Mouse (Mus musculus): ENCODE data around the gene Ak9. TPM values are rescaled to one million over a fixed set of nuclear protein-coding genes. Genes with fewer than 3 reads are reported as not detected.

Ak9 gene
- polyA plus RNA-seq, 1 experiment from 2014 or later, result 0.46 TPM

- Histone ChIP-seq H3K36me3 (ENCODE audit: control insufficient read depth, insufficient read depth, low read length) (no peaks in the 10 kb centered on the region), H3K4me2 (replicated peaks; ENCODE audit: low read depth, low read length) (peak within 1 kb of the TSS; percentile 74), H3K4me1 (replicated peaks; ENCODE audit: control insufficient read depth, insufficient read depth, low read length) (no peaks in the 10 kb centered on the region), H3K27me3 (ENCODE audit: control insufficient read depth, insufficient read depth, low read length) (no peaks in the 10 kb centered on the region), H3K4me3 (ENCODE audit: low read depth, low read length) (peak within 1 kb of the TSS; percentile 85), H3K9me3 (ENCODE audit: control insufficient read depth, low read length) (no peaks in the 10 kb centered on the region), H3K9ac (ENCODE audit: low read depth, low read length) (peak within 1 kb of the TSS; percentile 80), H3K27ac (ENCODE audit: low read depth, low read length) (0 out of 2 replicates have a peak within 1 kb of the TSS, but pooled peaks have one; percentile 49)
- WGBS, result under 1% methylated on average over 38 of the region's 38 CpGs
- ATAC-seq (ENCODE audit: low FRiP score) (peak; percentile 94), DNase-seq (ENCODE audit: low spot score) (peak; percentile 95)
These were observed 920 bp upstream of the Ak9 start, which contains the start of gene Fig4 for GRCm38 (mm10) chr10:41302689-41303431. Fig4 (minus strand) TSS chr10:41303260.

DNA sequence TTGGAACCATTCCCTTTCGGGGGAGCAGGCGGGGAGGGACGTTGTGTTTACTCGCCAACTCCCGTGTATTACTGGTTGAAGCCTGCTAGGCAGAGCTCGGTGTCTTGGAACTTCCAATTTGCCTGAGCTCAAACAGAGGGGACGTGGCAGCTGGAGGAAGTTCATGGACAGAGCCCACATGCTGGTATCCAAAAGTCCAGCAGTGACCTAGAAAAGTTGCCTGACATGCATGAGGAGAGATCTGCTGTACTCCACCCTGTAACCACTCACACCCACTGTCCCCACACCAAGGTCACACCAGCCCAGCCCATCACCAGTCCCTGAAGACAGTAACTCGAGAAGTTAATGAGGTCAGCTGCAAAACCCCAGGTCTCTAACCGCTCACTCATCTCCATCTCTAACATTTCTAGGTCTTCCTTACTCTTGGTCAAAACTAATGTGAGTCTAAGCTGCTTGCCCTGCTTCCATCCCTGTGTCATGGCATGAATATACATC lies 1.2 kb downstream of the Ak9 start:
- H3K36me3 ChIP-seq (ENCODE audit: control insufficient read depth, insufficient read depth, low read length), result no peaks in the 10 kb centered on the region

DNA sequence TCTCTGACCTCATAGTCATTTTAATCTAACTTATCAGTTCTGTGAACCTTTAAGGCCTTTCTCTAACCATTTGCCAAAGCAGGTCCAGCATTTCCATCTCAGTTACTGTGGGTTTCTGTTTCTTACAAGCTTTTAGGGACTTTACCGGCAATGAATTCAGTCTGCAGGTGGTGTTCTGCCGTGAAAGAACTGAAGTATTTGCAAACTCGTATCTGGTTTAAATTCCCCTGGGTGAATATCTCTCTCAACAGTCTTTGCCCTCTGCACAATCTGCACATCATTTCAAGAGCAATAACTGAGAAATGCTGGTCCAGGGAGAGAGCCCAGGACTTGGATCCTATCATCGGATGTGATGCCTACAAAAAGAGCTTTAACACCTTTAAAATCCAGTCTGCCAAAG lies 4.4 kb downstream of the Ak9 start:
- DNase-seq (ENCODE audit: low spot score) (no peak), ATAC-seq (ENCODE audit: low FRiP score) (no peak)
- WGBS, result 85% methylated on average over 4 of the region's 4 CpGs
- H3K9me3 ChIP-seq (ENCODE audit: control insufficient read depth, low read length), result no peaks in the 10 kb centered on the region
- no peaks in the 10 kb centered on the region for H3K4me1 ChIP-seq (replicated peaks; ENCODE audit: control insufficient read depth, insufficient read depth, low read length)
- no peak overlapping the region for H3K4me2 ChIP-seq (replicated peaks; ENCODE audit: low read depth, low read length)
- no peak overlapping the region for H3K9ac ChIP-seq (ENCODE audit: low read depth, low read length)
- H3K4me3 ChIP-seq (ENCODE audit: low read depth, low read length), result no peak overlapping the region
- H3K36me3 ChIP-seq (ENCODE audit: control insufficient read depth, insufficient read depth, low read length), result no peaks in the 10 kb centered on the region
- H3K27me3 ChIP-seq (ENCODE audit: control insufficient read depth, insufficient read depth, low read length), result no peaks in the 10 kb centered on the region
- no peak overlapping the region for H3K27ac ChIP-seq (ENCODE audit: low read depth, low read length)

More for the DNA sequence above, 1.2 kb downstream of the Ak9 start:
- ATAC-seq (ENCODE audit: low FRiP score) (no peak), DNase-seq (ENCODE audit: low spot score) (no peak)
- Histone ChIP-seq H3K4me1 (replicated peaks; ENCODE audit: control insufficient read depth, insufficient read depth, low read length) (no peaks in the 10 kb centered on the region), H3K4me3 (ENCODE audit: low read depth, low read length) (no peak overlapping the region), H3K27me3 (ENCODE audit: control insufficient read depth, insufficient read depth, low read length) (no peaks in the 10 kb centered on the region), H3K9me3 (ENCODE audit: control insufficient read depth, low read length) (no peaks in the 10 kb centered on the region), H3K4me2 (replicated peaks; ENCODE audit: low read depth, low read length) (no peak overlapping the region), H3K9ac (ENCODE audit: low read depth, low read length) (no peak overlapping the region), H3K27ac (ENCODE audit: low read depth, low read length) (no peak overlapping the region)
- 81% methylated on average over 9 of the region's 9 CpGs for WGBS

DNA sequence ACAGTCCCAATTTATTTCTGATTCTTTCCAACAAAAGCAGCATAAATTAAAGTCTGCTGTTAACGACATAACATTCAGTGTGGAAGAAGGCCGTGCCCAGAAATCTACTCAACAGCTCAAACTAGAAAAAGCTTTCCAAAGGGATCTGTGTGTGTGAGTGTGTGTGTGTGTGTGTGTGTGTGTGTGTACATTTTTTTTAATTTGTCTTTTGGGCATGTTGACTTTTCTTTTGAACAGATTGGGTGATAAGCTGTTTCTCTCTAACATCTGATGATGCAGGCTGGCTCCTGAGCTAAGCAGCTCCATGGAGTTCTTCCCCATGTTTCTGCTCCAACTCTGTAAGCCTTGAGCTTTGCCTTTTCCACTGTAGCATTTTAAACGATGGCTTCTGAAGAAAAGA lies 12.1 kb downstream of the Ak9 start:
- DNase-seq (ENCODE audit: low spot score), result no peak
- ATAC-seq (ENCODE audit: low FRiP score), result no peak
- Histone ChIP-seq H3K4me2 (replicated peaks; ENCODE audit: low read depth, low read length) (no peak overlapping the region), H3K4me1 (replicated peaks; ENCODE audit: control insufficient read depth, insufficient read depth, low read length) (no peaks in the 10 kb centered on the region), H3K9me3 (ENCODE audit: control insufficient read depth, low read length) (no peaks in the 10 kb centered on the region), H3K9ac (ENCODE audit: low read depth, low read length) (no peak overlapping the region), H3K27me3 (ENCODE audit: control insufficient read depth, insufficient read depth, low read length) (no peaks in the 10 kb centered on the region), H3K36me3 (ENCODE audit: control insufficient read depth, insufficient read depth, low read length) (no peaks in the 10 kb centered on the region), H3K4me3 (ENCODE audit: low read depth, low read length) (no peak overlapping the region), H3K27ac (ENCODE audit: low read depth, low read length) (no peak overlapping the region)
- 87% methylated on average over 3 of the region's 3 CpGs for WGBS

DNA sequence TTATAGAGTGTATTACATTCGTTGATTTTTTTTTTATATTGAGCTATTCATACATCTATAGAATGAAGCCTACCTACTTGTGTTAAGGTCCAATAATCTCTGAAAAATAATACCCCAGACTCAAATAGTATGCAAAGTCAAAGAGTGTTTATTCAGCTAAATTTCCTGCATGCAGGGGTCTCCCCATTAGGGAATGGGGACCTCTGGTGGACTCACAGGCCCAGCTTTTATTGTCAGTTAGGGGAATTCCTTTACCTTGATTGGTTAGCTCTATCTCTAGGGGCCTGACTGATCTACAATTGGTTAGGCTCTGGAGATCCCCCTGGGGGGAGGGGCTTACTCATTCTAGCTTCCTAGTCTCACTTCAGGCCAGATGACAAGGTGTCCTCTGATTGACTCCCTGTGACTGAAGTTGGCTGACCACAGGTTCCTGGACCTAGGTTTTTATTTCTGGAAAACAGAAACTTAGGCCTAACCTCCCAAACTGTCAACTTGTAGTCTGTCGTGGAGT lies 28.8 kb downstream of the Ak9 start:
- Histone ChIP-seq H3K36me3 (ENCODE audit: control insufficient read depth, insufficient read depth, low read length) (no peaks in the 10 kb centered on the region), H3K4me3 (ENCODE audit: low read depth, low read length) (no peak overlapping the region), H3K4me2 (replicated peaks; ENCODE audit: low read depth, low read length) (no peak overlapping the region), H3K27ac (ENCODE audit: low read depth, low read length) (no peak overlapping the region), H3K27me3 (ENCODE audit: control insufficient read depth, insufficient read depth, low read length) (no peaks in the 10 kb centered on the region), H3K9me3 (ENCODE audit: control insufficient read depth, low read length) (no peaks in the 10 kb centered on the region), H3K9ac (ENCODE audit: low read depth, low read length) (no peak overlapping the region), H3K4me1 (replicated peaks; ENCODE audit: control insufficient read depth, insufficient read depth, low read length) (no peaks in the 10 kb centered on the region)
- 88% methylated on average over 2 of the region's 2 CpGs for WGBS
- no peak for DNase-seq (ENCODE audit: low spot score)
- no peak for ATAC-seq (ENCODE audit: low FRiP score)

GRCm38 (mm10) chr10:41341346-41341745 lies 37.6 kb downstream of the Ak9 start:
- H3K9me3 ChIP-seq (ENCODE audit: control insufficient read depth, low read length), result no peaks in the 10 kb centered on the region
- 88% methylated on average over 7 of the region's 7 CpGs for WGBS
- ATAC-seq (ENCODE audit: low FRiP score) (no peak), DNase-seq (ENCODE audit: low spot score) (no peak)
- H3K36me3 ChIP-seq (ENCODE audit: control insufficient read depth, insufficient read depth, low read length), result no peaks in the 10 kb centered on the region
- no peak overlapping the region for H3K27ac ChIP-seq (ENCODE audit: low read depth, low read length)
- H3K4me3 ChIP-seq (ENCODE audit: low read depth, low read length), result no peak overlapping the region
- no peaks in the 10 kb centered on the region for H3K4me1 ChIP-seq (replicated peaks; ENCODE audit: control insufficient read depth, insufficient read depth, low read length)
- H3K9ac ChIP-seq (ENCODE audit: low read depth, low read length), result no peak overlapping the region
- H3K4me2 ChIP-seq (replicated peaks; ENCODE audit: low read depth, low read length), result no peak overlapping the region
- no peaks in the 10 kb centered on the region for H3K27me3 ChIP-seq (ENCODE audit: control insufficient read depth, insufficient read depth, low read length)

- no peaks in the 10 kb centered on the region for H3K27me3 ChIP-seq (ENCODE audit: control insufficient read depth, insufficient read depth, low read length)
- WGBS, result 88% methylated on average over 9 of the region's 9 CpGs
- no peak overlapping the region for H3K4me2 ChIP-seq (replicated peaks; ENCODE audit: low read depth, low read length)
- H3K27ac ChIP-seq (ENCODE audit: low read depth, low read length), result no peak overlapping the region
- no peak overlapping the region for H3K9ac ChIP-seq (ENCODE audit: low read depth, low read length)
- no peaks in the 10 kb centered on the region for H3K4me1 ChIP-seq (replicated peaks; ENCODE audit: control insufficient read depth, insufficient read depth, low read length)
- DNase-seq (ENCODE audit: low spot score) (no peak), ATAC-seq (ENCODE audit: low FRiP score) (no peak)
- H3K9me3 ChIP-seq (ENCODE audit: control insufficient read depth, low read length), result no peaks in the 10 kb centered on the region
- no peak overlapping the region for H3K4me3 ChIP-seq (ENCODE audit: low read depth, low read length)
- no peaks in the 10 kb centered on the region for H3K36me3 ChIP-seq (ENCODE audit: control insufficient read depth, insufficient read depth, low read length)
These were observed 61.3 kb downstream of the Ak9 start for GRCm38 (mm10) chr10:41365086-41365485.

DNA sequence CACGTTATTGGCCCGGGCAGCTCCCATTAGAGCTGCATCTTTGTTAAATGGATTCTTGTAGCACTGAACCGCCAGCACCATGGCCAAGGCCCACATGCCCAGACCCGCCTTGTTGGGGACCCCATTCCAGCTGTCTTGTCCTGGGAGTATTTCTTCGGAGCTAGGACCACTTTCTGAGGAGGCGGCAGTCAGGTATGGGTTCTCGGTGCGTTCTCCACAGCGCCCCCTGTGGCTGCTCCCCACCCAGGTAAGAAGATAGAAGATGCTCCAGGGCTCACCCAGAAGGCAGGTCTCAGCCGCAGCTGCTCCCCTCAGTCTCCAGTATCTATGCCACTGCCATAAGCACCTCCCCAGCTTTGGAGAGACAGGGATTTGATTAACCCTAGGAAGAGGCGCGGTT lies 76.7 kb downstream of the Ak9 start:
- Histone ChIP-seq H3K27me3 (ENCODE audit: control insufficient read depth, insufficient read depth, low read length) (no peaks in the 10 kb centered on the region), H3K9ac (ENCODE audit: low read depth, low read length) (no peak overlapping the region), H3K4me2 (replicated peaks; ENCODE audit: low read depth, low read length) (no peak overlapping the region), H3K4me1 (replicated peaks; ENCODE audit: control insufficient read depth, insufficient read depth, low read length) (no peaks in the 10 kb centered on the region), H3K9me3 (ENCODE audit: control insufficient read depth, low read length) (no peaks in the 10 kb centered on the region), H3K36me3 (ENCODE audit: control insufficient read depth, insufficient read depth, low read length) (no peaks in the 10 kb centered on the region), H3K4me3 (ENCODE audit: low read depth, low read length) (no peak overlapping the region), H3K27ac (ENCODE audit: low read depth, low read length) (no peak overlapping the region)
- no peak for ATAC-seq (ENCODE audit: low FRiP score)
- 67% methylated on average over 12 of the region's 12 CpGs for WGBS
- no peak for DNase-seq (ENCODE audit: low spot score)
